ENCODE assay signal across 12 mouse cellular contexts in genomic region chr11:7065388-7065787, GRCm38 (mm10). TPM values are rescaled to one million over a fixed set of nuclear protein-coding genes. Genes with fewer than 3 reads are reported as not detected.
DNase-seq lines count a peak whose midpoint lies in the region; ATAC-seq and TF ChIP-seq lines count a peak whose summit lies in the region.
"Had no signal": no experiment of that assay in that cellular context is flagged by ENCODE, and none has a peak within 500 bp of the region (broad histone marks: within the 10 kb centered on the region; RNA-seq: fewer than 3 reads in every experiment).

No protein-coding gene starts in this region.

- peaks cover 27% of the 10 kb centered on the region for H3K4me1 ChIP-seq in kidney, embryonic 15.5 days
- peaks cover 25% of the 10 kb centered on the region for H3K4me1 ChIP-seq in embryonic facial prominence, embryonic 12.5 days
- peaks cover 44% of the 10 kb centered on the region for H3K4me1 ChIP-seq in hindbrain, embryonic 13.5 days (replicated peaks)
- H3K4me1 ChIP-seq in midbrain, postnatal 0 days (ENCODE audit: insufficient read depth, low read length), result 0 out of 2 replicates have a peak, but pooled peaks cover 6% of the 10 kb centered on the region

- no peak overlapping the region for H3K9ac ChIP-seq in kidney, embryonic 15.5 days
- H3K9ac ChIP-seq in embryonic facial prominence, embryonic 12.5 days, result no peak overlapping the region
- peak overlapping the region; percentile 78 for H3K9ac ChIP-seq in hindbrain, embryonic 13.5 days
- H3K9ac ChIP-seq in midbrain, postnatal 0 days (replicated peaks; ENCODE audit: low read length, poor library complexity, severe bottlenecking), result 0 out of 2 replicates have a peak overlapping the region, but pooled peaks have one; percentile 56

- WGBS in kidney, embryonic 15.5 days, result 13% methylated on average over 4 of the region's 4 CpGs
- WGBS in embryonic facial prominence, embryonic 12.5 days, result 17% methylated on average over 4 of the region's 4 CpGs
- 12% methylated on average over 4 of the region's 4 CpGs for whole genome bisulfite sequencing in hindbrain, embryonic 13.5 days
- WGBS in midbrain, postnatal 0 days, result 6% methylated on average over 4 of the region's 4 CpGs

- H3K27me3 ChIP-seq in kidney, embryonic 15.5 days, result peaks cover 70% of the 10 kb centered on the region
- peaks cover 58% of the 10 kb centered on the region for H3K27me3 ChIP-seq in embryonic facial prominence, embryonic 12.5 days
- H3K27me3 ChIP-seq in hindbrain, embryonic 13.5 days, result peaks cover 55% of the 10 kb centered on the region
- peaks cover 6% of the 10 kb centered on the region; the same call in 1 of the 2 replicates for H3K27me3 ChIP-seq in midbrain, postnatal 0 days (ENCODE audit: insufficient read depth, low read length)

- H3K27ac ChIP-seq in kidney, embryonic 15.5 days, result no peak overlapping the region
- no peak overlapping the region for H3K27ac ChIP-seq in embryonic facial prominence, embryonic 12.5 days
- no peak overlapping the region for H3K27ac ChIP-seq in hindbrain, embryonic 13.5 days
- H3K27ac ChIP-seq in midbrain, postnatal 0 days (ENCODE audit: low read depth, low read length), result no peak overlapping the region
- H3K27ac ChIP-seq: heart, adult 2 months had no signal

- TF ChIP-seq CTCF in midbrain, postnatal 0 days (IDR thresholded peaks at IDR 0.05), result no peak

- DNase-seq in kidney, adult 18-20 months, result no peak
- no peak for DNase-seq in midbrain, postnatal 0 days (ENCODE audit: low spot score)
- DNase-seq in right cerebral cortex, postnatal 14 days, result no peak
- DNase-seq in urinary bladder, postnatal 10 days (ENCODE audit: low spot score), result no peak
- DNase-seq in thymus, postnatal 36 days, result no peak
- DNase-seq: adrenal gland, postnatal 36 days; heart, adult 2 months; lung, adult 18-20 months had no signal

- H3K4me3 ChIP-seq in kidney, embryonic 15.5 days (replicated peaks), result peak overlapping the region; percentile 67; the same call in 1 of the 2 replicates
- H3K4me3 ChIP-seq in embryonic facial prominence, embryonic 12.5 days, result no peak overlapping the region
- peak overlapping the region; percentile 71 for H3K4me3 ChIP-seq in hindbrain, embryonic 13.5 days
- H3K4me3 ChIP-seq in midbrain, postnatal 0 days (ENCODE audit: low read depth, low read length), result peak overlapping the region; percentile 67
- H3K4me3 ChIP-seq: heart, adult 2 months; myocyte had no signal

- peak overlapping the region; percentile 96 for H3K4me2 ChIP-seq in kidney, embryonic 15.5 days
- H3K4me2 ChIP-seq in embryonic facial prominence, embryonic 12.5 days (replicated peaks), result peak overlapping the region; percentile 2; the same call in 1 of the 2 replicates
- peak overlapping the region; percentile 91 for H3K4me2 ChIP-seq in hindbrain, embryonic 13.5 days
- H3K4me2 ChIP-seq in midbrain, postnatal 0 days (ENCODE audit: low read depth, low read length, poor library complexity, severe bottlenecking), result peak overlapping the region; percentile 93

- no peaks in the 10 kb centered on the region for H3K9me3 ChIP-seq in kidney, embryonic 15.5 days (replicated peaks)
- no peaks in the 10 kb centered on the region for H3K9me3 ChIP-seq in embryonic facial prominence, embryonic 12.5 days
- H3K9me3 ChIP-seq in hindbrain, embryonic 13.5 days, result no peaks in the 10 kb centered on the region
- no peaks in the 10 kb centered on the region for H3K9me3 ChIP-seq in midbrain, postnatal 0 days (ENCODE audit: low read length)

- no peak for ATAC-seq in kidney, embryonic 15.5 days (replicated peaks; ENCODE audit: low FRiP score)
- no peak for ATAC-seq in embryonic facial prominence, embryonic 12.5 days (ENCODE audit: insufficient number of reproducible peaks, insufficient read depth, low FRiP score, low TSS enrichment)
- no peak for ATAC-seq in hindbrain, embryonic 13.5 days (ENCODE audit: low FRiP score)
- ATAC-seq in midbrain, postnatal 0 days (ENCODE audit: low FRiP score), result no peak

- no peaks in the 10 kb centered on the region for H3K36me3 ChIP-seq in kidney, embryonic 15.5 days
- H3K36me3 ChIP-seq in embryonic facial prominence, embryonic 12.5 days, result no peaks in the 10 kb centered on the region
- H3K36me3 ChIP-seq in hindbrain, embryonic 13.5 days, result no peaks in the 10 kb centered on the region
- no peaks in the 10 kb centered on the region for H3K36me3 ChIP-seq in midbrain, postnatal 0 days (ENCODE audit: insufficient read depth, low read length)

RNA-seq across cellular contexts. Expression of gene Adcy1, which starts 2.1 kb away (rescaled TPM):
- polyA plus RNA-seq in kidney, embryonic 15.5 days (2015; fragmentation: Nextera tagmentation; extraction: Ambion mirVana), result 1.4 and 1.5 TPM in 2 replicates
- 1.5 TPM in 2 replicates for polyA plus RNA-seq in embryonic facial prominence, embryonic 12.5 days (2016; fragmentation: Nextera tagmentation; extraction: Ambion mirVana)
- 4.5 and 5.1 TPM in 2 replicates for polyA plus RNA-seq in hindbrain, embryonic 13.5 days (2015; fragmentation: Nextera tagmentation; extraction: Ambion mirVana)
- 140 and 142 TPM in 2 replicates for total RNA-seq in midbrain, postnatal 0 days (2014; rRNA removed)
- polyA plus RNA-seq in midbrain, postnatal 0 days (2015; fragmentation: Nextera tagmentation; extraction: Ambion mirVana), result 12.2 and 12.6 TPM in 2 replicates

Comparison
In these comparisons a context has a peak if more than half of its experiments do, and no peak if none do; other contexts are left out.
1. H3K4me2 ChIP-seq: peak in every context shown above with its lines; median percentile 96 in kidney, embryonic 15.5 days; 93 in midbrain, postnatal 0 days; 91 in hindbrain, embryonic 13.5 days; 2 in embryonic facial prominence, embryonic 12.5 days.
2. H3K9ac ChIP-seq: peak in hindbrain, embryonic 13.5 days (single experiment) and midbrain, postnatal 0 days (single experiment); none in kidney, embryonic 15.5 days (single experiment) and embryonic facial prominence, embryonic 12.5 days (single experiment).